Mouse (Mus musculus): ENCODE results near the gene Gm1604a.
"Not testable (repeated sequence)": the region's sequence is repeated elsewhere in the genome, so short reads cannot be mapped to it uniquely, and the experiment has no call there.

DNA sequence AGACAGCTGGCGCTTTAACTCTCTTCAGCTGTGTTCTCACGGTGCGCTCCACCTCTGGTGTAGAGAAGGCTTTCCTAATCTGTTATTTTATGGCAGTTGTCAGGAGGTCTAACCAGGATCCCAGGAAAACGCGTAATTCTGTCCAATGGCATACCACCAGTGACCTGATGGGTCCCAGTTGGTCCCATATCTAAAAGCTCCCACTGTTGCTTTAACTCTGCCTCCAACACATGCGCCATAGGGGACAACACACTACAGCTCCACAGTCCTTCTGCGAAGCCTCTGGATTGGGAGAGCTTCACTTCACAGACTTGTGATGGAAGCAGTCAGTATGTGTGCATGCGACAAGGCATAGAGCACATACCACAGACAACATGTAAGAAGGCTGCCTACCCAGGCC lies 45.2 kb upstream of the Gm1604a start:
- TF ChIP-seq USF1 (IDR thresholded peaks at IDR 0.05; ENCODE audit: low read depth, low read length); RAD21 (IDR thresholded peaks at IDR 0.05; ENCODE audit: low read depth, low read length); TBP (conservative IDR thresholded peaks at IDR 0.05; ENCODE audit: low read depth, low read length); ETS1 (conservative IDR thresholded peaks at IDR 0.05; ENCODE audit: low read depth, low read length); ZNF384 (IDR thresholded peaks at IDR 0.05; ENCODE audit: low read depth, low read length); POLR2A (IDR thresholded peaks at IDR 0.05; ENCODE audit: low read depth, low read length); EP300 (IDR thresholded peaks at IDR 0.05; ENCODE audit: low read length): not testable (repeated sequence)

Data from CH12.LX (cell line).